17 mouse cellular contexts compared by ENCODE assay signal in the genomic region with DNA sequence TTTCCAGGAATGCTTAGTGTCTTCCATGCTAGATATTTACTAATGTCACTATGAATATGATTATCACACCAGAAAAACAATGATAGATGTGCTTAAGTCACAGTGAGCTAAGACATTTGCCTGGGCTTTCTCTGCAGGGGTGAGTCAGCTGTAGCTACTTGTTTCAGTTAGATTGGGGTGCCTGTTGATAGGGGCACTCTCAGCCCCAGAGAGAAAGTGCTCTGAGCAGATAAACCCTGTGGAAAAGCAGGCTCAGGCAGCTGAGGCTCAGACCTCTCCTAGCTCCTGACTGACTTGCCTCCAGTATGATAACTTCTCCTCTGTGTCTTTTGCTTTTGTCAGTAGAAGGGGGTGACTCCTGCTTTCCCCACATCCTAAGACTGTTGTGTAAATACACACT. TPM values are rescaled to one million over a fixed set of nuclear protein-coding genes. Genes with fewer than 3 reads are reported as not detected.
A peak's percentile ranks its signal among the peaks of the same experiment; 100 is the strongest.
DNase-seq lines count a peak whose midpoint lies in the region; ATAC-seq lines count a peak whose summit lies in the region.
"Had no signal": no experiment of that assay in that cellular context is flagged by ENCODE, and none has a peak within 500 bp of the region (broad histone marks: within the 10 kb centered on the region; RNA-seq: fewer than 3 reads in every experiment).

No protein-coding gene starts in this region.

- no peak overlapping the region for H3K9ac ChIP-seq in lung, embryonic 15.5 days
- peak overlapping the region; percentile 57 for H3K9ac ChIP-seq in liver, embryonic 12.5 days
- no peak overlapping the region for H3K9ac ChIP-seq in stomach, embryonic 15.5 days
- no peak overlapping the region for H3K9ac ChIP-seq in hindbrain, embryonic 13.5 days
- H3K9ac ChIP-seq: forebrain, embryonic 13.5 days; hindbrain, embryonic 15.5 days had no signal

- H3K4me1 ChIP-seq in lung, embryonic 15.5 days, result peaks cover 9% of the 10 kb centered on the region
- peaks cover 69% of the 10 kb centered on the region for H3K4me1 ChIP-seq in liver, embryonic 12.5 days
- H3K4me1 ChIP-seq in stomach, embryonic 15.5 days, result no peaks in the 10 kb centered on the region
- no peaks in the 10 kb centered on the region for H3K4me1 ChIP-seq in hindbrain, embryonic 13.5 days (replicated peaks)
- H3K4me1 ChIP-seq: forebrain, embryonic 13.5 days; hindbrain, embryonic 15.5 days had no signal

- no peak overlapping the region for H3K4me2 ChIP-seq in lung, embryonic 15.5 days
- H3K4me2 ChIP-seq in liver, embryonic 12.5 days, result peak overlapping the region; percentile 52
- no peak overlapping the region for H3K4me2 ChIP-seq in stomach, embryonic 15.5 days
- H3K4me2 ChIP-seq in hindbrain, embryonic 13.5 days, result no peak overlapping the region
- H3K4me2 ChIP-seq: forebrain, embryonic 13.5 days; hindbrain, embryonic 15.5 days had no signal

- no peak for DNase-seq in lung, postnatal 10 days
- DNase-seq in c-Kit-positive CD71-positive TER-119-positive erythroid progenitor cells, embryonic 14.5 days (ENCODE audit: low spot score), result peak; percentile 85
- DNase-seq in ovary, postnatal 14 days (ENCODE audit: low spot score), result no peak
- DNase-seq in gastrocnemius, adult 8-10 months (ENCODE audit: low spot score in 2 of 2), result no peak
- DNase-seq: adrenal gland, postnatal 14 days; heart, postnatal 10 days; kidney, adult 9 months; layer of hippocampus, adult 9-11 months; lung, adult 18-20 months; retina, postnatal 1 day; thymus, postnatal 25 days had no signal

- peak; percentile 75; the same call in 1 of the 2 replicates for ATAC-seq in lung, embryonic 15.5 days (ENCODE audit: borderline replicate concordance, extremely low read depth, low FRiP score, low TSS enrichment)
- peak; percentile 99 for ATAC-seq in liver, embryonic 12.5 days
- ATAC-seq in stomach, embryonic 15.5 days (ENCODE audit: insufficient read depth, low FRiP score, low read depth), result peak; percentile 94
- no peak for ATAC-seq in hindbrain, embryonic 13.5 days (ENCODE audit: low FRiP score)
- ATAC-seq: forebrain, embryonic 13.5 days had no signal

- H3K27ac ChIP-seq in lung, embryonic 15.5 days, result no peak overlapping the region
- peak overlapping the region; percentile 95 for H3K27ac ChIP-seq in liver, embryonic 12.5 days
- no peak overlapping the region for H3K27ac ChIP-seq in stomach, embryonic 15.5 days
- H3K27ac ChIP-seq in hindbrain, embryonic 13.5 days, result no peak overlapping the region
- H3K27ac ChIP-seq: forebrain, embryonic 13.5 days; hindbrain, embryonic 15.5 days had no signal

- no peaks in the 10 kb centered on the region for H3K9me3 ChIP-seq in lung, embryonic 15.5 days
- no peaks in the 10 kb centered on the region for H3K9me3 ChIP-seq in liver, embryonic 12.5 days (replicated peaks)
- no peaks in the 10 kb centered on the region for H3K9me3 ChIP-seq in stomach, embryonic 15.5 days
- H3K9me3 ChIP-seq in hindbrain, embryonic 13.5 days, result no peaks in the 10 kb centered on the region
- H3K9me3 ChIP-seq: forebrain, embryonic 13.5 days; hindbrain, embryonic 15.5 days had no signal

- no peaks in the 10 kb centered on the region for H3K36me3 ChIP-seq in lung, embryonic 15.5 days
- no peaks in the 10 kb centered on the region for H3K36me3 ChIP-seq in liver, embryonic 12.5 days
- H3K36me3 ChIP-seq in stomach, embryonic 15.5 days, result no peaks in the 10 kb centered on the region
- H3K36me3 ChIP-seq in hindbrain, embryonic 13.5 days, result no peaks in the 10 kb centered on the region
- H3K36me3 ChIP-seq: hindbrain, embryonic 15.5 days had no signal

- H3K27me3 ChIP-seq in lung, embryonic 15.5 days, result no peaks in the 10 kb centered on the region
- H3K27me3 ChIP-seq in liver, embryonic 12.5 days (replicated peaks), result no peaks in the 10 kb centered on the region
- H3K27me3 ChIP-seq in stomach, embryonic 15.5 days (replicated peaks), result no peaks in the 10 kb centered on the region
- H3K27me3 ChIP-seq in hindbrain, embryonic 13.5 days, result no peaks in the 10 kb centered on the region
- H3K27me3 ChIP-seq: forebrain, embryonic 13.5 days; hindbrain, embryonic 15.5 days had no signal

- H3K4me3 ChIP-seq in lung, embryonic 15.5 days, result no peak overlapping the region
- H3K4me3 ChIP-seq in liver, embryonic 12.5 days, result no peak overlapping the region
- no peak overlapping the region for H3K4me3 ChIP-seq in stomach, embryonic 15.5 days (replicated peaks)
- no peak overlapping the region for H3K4me3 ChIP-seq in hindbrain, embryonic 13.5 days
- H3K4me3 ChIP-seq: forebrain, embryonic 13.5 days; hindbrain, embryonic 15.5 days had no signal

RNA-seq across cellular contexts. Expression of a gene that starts 30.2 kb away (rescaled TPM):
- polyA plus RNA-seq in lung, embryonic 15.5 days (2015; fragmentation: Nextera tagmentation; extraction: Ambion mirVana), result 50.9 and 51.3 TPM in 2 replicates
- polyA plus RNA-seq in liver, embryonic 12.5 days (2016; fragmentation: Nextera tagmentation; extraction: Ambion mirVana), result 20.3 and 20.4 TPM in 2 replicates
- 41.3 and 42.2 TPM in 2 replicates for polyA plus RNA-seq in stomach, embryonic 15.5 days (2015; fragmentation: Nextera tagmentation; extraction: Ambion mirVana)
- polyA plus RNA-seq in hindbrain, embryonic 13.5 days (2015; fragmentation: Nextera tagmentation; extraction: Ambion mirVana), result 37.1 and 42.7 TPM in 2 replicates
- 10 to 100 TPM; 15.5 to 20.4 (median 19.0) TPM for total RNA-seq in gastrocnemius, adult 8-10 months (2022)
